Mouse (Mus musculus) testis, postnatal 14 days (tissue): ENCODE results near the gene Clec18a.
"Not testable (repeated sequence)": the region's sequence is repeated elsewhere in the genome, so short reads cannot be mapped to it uniquely, and the experiment has no call there.

Experiments used
- DNase-seq: peaks from one replicate; pipeline ENCODE4 v3.0.0; 2021; ENCODE audit warnings: low spot score

Clec18a gene

GRCm38 (mm10) chr8:111056158-111056663 lies 36.0 kb downstream of the Clec18a start, which contains the start of gene Exosc6:
TSS of gene Exosc6 (plus strand) at chr8:111056339.
- peak; percentile 93 for DNase-seq

- DNase-seq, result no peak
Observed at GRCm38 (mm10) chr8:111055661-111056060, 36.6 kb downstream of the Clec18a start.

DNA sequence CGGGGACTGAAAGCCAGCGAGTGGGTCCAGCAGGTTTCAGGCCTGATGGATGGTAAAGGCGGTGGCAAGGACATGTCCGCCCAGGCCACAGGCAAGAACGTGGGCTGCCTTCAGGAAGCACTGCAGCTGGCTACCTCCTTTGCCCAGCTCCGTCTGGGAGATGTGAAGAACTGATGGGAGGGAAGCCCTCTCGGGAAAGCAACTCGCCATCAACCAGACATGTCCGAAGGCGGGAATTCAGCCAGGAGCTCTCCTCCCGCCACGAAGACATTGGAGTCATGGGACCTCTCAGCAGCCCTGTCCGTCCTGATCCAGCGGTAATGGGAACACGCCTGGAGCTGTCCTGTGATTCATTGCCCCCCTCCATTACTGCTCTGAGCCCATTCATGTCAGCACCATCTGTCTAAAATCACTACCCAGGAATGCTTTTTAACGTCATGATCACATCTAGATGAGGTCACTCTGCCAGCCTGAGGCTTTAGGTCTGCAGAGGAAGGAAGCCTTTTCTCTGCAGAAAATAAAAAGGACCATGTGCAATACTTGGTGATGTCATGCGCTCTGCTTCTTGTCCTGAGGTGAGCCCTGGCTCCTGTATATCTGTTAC lies 37.1 kb downstream of the Clec18a start:
- DNase-seq, result no peak

DNA sequence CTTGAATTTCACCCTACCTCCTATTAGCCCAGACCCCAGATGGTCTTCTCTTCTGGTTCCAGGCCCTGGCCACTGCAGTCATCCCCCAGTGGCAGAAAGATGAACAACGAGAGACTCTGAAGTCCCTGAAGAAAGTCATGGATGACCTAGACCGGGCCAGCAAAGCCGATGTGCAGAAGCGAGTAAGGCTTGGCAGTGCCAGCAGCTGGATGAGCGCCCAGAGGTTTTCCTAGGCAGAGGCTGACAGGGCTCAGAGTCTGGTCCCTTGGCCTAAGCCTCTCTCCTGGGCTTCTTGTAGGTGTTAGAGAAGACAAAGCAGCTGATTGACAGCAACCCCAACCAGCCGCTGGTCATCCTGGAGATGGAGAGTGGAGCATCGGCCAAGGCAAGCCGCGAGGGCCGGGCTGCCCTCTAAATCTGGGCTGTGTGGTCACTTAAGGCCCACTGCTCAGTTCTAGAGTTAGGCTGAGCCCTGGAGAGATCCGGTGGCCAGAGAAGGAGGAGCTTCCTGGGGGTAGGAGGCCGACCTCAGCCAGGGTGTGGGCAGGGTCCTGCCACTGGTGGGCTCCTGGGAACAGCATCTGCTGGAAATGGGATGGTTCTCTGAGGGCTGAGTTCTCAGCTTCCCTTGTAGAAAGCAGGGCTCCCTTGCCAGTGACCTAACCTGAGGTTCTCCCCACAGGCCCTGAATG lies 38.3 kb downstream of the Clec18a start:
- no peak for DNase-seq

DNA sequence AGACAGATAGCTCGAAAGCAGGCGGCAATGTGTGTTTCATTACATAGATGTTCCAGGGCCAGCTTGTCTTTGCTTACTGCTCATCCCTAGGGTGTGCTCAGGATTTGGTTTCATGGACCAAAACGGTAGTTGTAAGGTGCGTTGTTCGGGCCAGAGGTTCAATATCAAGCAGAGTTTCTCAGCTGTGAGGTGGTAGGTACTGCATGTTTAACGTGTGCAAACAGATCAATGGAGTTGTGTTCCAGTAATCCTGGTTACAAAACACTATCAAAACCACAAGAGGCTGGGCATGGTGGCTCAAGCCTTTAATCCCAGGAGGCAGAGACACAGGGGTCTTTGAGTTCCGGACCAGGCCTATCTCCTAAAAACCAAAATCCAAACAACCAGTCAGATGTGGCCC lies 43.1 kb downstream of the Clec18a start:
- no peak for DNase-seq

GRCm38 (mm10) chr8:111048694-111049093 lies 43.5 kb downstream of the Clec18a start:
- no peak for DNase-seq

GRCm38 (mm10) chr8:111044003-111044734 lies 48.1 kb downstream of the Clec18a start:
- peak; percentile 29 for DNase-seq

GRCm38 (mm10) chr8:111042546-111042945 lies 49.7 kb downstream of the Clec18a start:
- no peak for DNase-seq

- DNase-seq, result no peak
Observed at GRCm38 (mm10) chr8:111036591-111036990, 55.6 kb downstream of the Clec18a start.

- DNase-seq, result peak; percentile 33
Observed at GRCm38 (mm10) chr8:111034276-111034675, 58.0 kb downstream of the Clec18a start.

GRCm38 (mm10) chr8:111033482-111034215 lies 58.6 kb downstream of the Clec18a start:
- peak; percentile 100 for DNase-seq

- no peak for DNase-seq
Observed at GRCm38 (mm10) chr8:111032916-111033315, 59.3 kb downstream of the Clec18a start, which contains the start of gene Aars. TSS of gene Aars (plus strand) at chr8:111033144.

GRCm38 (mm10) chr8:111031572-111031971 lies 60.7 kb downstream of the Clec18a start, which contains the start of gene Ddx19b:
TSS of gene Ddx19b (minus strand) at chr8:111031751.
- DNase-seq, result peak; percentile 91

DNA sequence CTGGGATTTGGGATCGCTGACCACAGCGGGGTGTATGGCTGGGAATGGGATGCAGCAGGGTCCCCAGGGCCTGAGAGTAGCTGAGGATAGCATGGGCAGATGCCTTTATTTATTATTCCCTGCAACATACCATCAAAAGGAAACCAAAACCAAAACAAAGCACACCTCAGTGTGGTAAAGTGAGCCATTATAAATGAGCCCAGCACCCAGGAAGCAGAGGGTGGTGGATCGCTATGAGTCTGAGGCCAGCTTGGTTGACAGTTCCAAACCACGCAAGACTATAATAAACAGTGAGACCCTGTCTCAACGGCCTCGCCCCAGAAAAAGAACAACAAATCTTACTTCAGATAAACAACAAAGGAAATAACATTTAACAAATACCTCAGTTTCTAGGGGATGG lies 62.2 kb downstream of the Clec18a start:
- DNase-seq, result no peak

GRCm38 (mm10) chr8:111029589-111029988 lies 62.6 kb downstream of the Clec18a start:
- DNase-seq, result no peak

GRCm38 (mm10) chr8:111027391-111027937 lies 64.8 kb downstream of the Clec18a start:
- DNase-seq, result peak; percentile 82

DNA sequence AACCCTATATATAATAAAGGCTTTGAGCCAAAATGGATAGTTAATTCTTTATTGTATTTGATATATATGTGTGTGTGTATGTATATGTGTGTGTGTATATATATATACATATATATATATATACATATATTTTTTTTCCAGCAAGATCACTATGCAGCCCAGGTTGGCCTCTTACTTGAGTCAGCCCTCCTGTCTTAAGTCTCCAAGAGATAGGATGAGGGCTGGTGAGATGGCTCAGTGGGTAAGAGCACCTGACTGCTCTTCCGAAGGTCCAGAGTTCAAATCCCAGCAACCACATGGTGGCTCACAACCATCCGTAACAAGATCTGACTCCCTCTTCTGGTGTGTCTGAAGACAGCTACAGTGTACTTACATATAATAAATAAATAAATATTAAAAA lies 65.6 kb downstream of the Clec18a start:
- not testable (repeated sequence) for DNase-seq

DNA sequence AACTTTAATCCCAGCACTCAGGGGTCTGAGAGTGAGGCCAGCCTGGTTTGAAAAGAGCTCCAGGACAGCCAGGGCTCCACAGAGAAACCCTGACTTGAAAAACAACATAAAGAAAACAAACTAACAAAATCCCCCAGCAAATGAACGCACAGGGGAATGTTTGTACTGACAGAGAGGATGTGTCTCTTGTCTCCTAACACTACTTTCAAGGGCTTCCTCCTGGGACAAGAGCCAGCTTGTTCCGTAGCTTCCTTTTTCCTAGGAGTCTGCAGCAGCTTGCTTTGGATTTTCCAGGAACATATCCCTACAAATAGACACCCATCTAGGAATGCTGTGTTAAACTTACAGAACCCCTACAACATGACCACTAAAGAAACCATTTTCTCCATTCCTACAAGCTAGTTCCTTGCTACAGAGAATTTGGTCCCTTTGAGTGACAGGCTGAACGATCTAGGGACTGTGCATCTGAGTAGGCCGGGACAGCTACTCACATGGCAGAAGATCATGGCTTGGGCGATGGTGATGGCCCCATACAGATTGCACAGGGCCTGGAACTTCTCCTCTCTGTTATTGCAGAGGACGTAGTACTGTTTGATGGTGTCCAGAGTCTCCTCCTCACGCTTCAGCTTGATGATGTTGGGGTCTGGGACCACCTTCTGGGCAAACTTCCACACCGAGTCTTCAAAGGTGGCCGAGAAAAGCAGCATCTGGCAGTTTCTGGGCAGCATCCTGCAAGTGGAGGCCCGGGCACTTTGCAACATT lies 81.8 kb downstream of the Clec18a start:
- not testable (repeated sequence) for DNase-seq
